Mouse (Mus musculus) MEL (cell line): ENCODE results near the gene Fndc3b.

Experiments
- CHD1 ChIP-seq: IDR thresholded peaks from 2 replicates; pipeline ENCODE4 v1.6.1; 2012; ENCODE audit warnings: low read depth, mild to moderate bottlenecking, inconsistent platforms, low read length, improper control_type of control experiment
- CTCF ChIP-seq, 3 experiments: IDR thresholded peaks in 2 of 3; conservative IDR thresholded peaks in 1 of 3; 2 replicates each; pipeline ENCODE4 v1.5.1; 2011 to 2012; ENCODE audit warnings: low read length in 3 of 3, low read depth in 2 of 3, mild to moderate bottlenecking in 2 of 3, improper control_type of control experiment in 1 of 3, inconsistent platforms in 1 of 3, mixed read lengths in 1 of 3, moderate library complexity in 1 of 3; ENCODE audit not compliant: control insufficient read depth in 1 of 3, insufficient read depth in 1 of 3, poor library complexity in 1 of 3, severe bottlenecking in 1 of 3
- EP300 ChIP-seq, 2 experiments: IDR thresholded peaks; 2 replicates each; pipeline ENCODE4 v1.6.1; 2011; ENCODE audit warnings: improper control_type of control experiment in 2 of 2, low read length in 2 of 2, low read depth in 1 of 2, mild to moderate bottlenecking in 1 of 2
- GATA1 ChIP-seq: IDR thresholded peaks from 2 replicates; pipeline ENCODE4 v1.6.1; 2011; ENCODE audit warnings: low read depth, low read length, improper control_type of control experiment
- POLR2A ChIP-seq, 2 experiments: IDR thresholded peaks; 2 replicates each; pipeline ENCODE4 v1.6.1; 2011 to 2012; ENCODE audit warnings: low read length in 2 of 2, mild to moderate bottlenecking in 2 of 2, control low read depth in 1 of 2, improper control_type of control experiment in 1 of 2, low read depth in 1 of 2, moderate library complexity in 1 of 2; ENCODE audit not compliant: control insufficient read depth in 1 of 2, insufficient read depth in 1 of 2, poor library complexity in 1 of 2
- POLR2AphosphoS2 ChIP-seq: IDR thresholded peaks from 2 replicates; pipeline ENCODE4 v1.6.1; 2011; ENCODE audit warnings: low read length, improper control_type of control experiment
- POLR2AphosphoS5 ChIP-seq: IDR thresholded peaks from 2 replicates; pipeline ENCODE4 v1.6.1; 2012; ENCODE audit warnings: low read depth, borderline replicate concordance, mild to moderate bottlenecking, inconsistent platforms, low read length, moderate library complexity, mixed read lengths
- TCF12 ChIP-seq: IDR thresholded peaks from 2 replicates; pipeline ENCODE4 v1.6.1; 2014; ENCODE audit warnings: low read depth, mild to moderate bottlenecking, inconsistent platforms, low read length, improper control_type of control experiment, moderate library complexity
- UBTF ChIP-seq: IDR thresholded peaks from 2 replicates; pipeline ENCODE4 v1.6.1; 2012; ENCODE audit warnings: low read depth, mild to moderate bottlenecking, inconsistent platforms, low read length, improper control_type of control experiment, moderate library complexity, borderline replicate concordance; ENCODE audit not compliant: insufficient read depth

DNA sequence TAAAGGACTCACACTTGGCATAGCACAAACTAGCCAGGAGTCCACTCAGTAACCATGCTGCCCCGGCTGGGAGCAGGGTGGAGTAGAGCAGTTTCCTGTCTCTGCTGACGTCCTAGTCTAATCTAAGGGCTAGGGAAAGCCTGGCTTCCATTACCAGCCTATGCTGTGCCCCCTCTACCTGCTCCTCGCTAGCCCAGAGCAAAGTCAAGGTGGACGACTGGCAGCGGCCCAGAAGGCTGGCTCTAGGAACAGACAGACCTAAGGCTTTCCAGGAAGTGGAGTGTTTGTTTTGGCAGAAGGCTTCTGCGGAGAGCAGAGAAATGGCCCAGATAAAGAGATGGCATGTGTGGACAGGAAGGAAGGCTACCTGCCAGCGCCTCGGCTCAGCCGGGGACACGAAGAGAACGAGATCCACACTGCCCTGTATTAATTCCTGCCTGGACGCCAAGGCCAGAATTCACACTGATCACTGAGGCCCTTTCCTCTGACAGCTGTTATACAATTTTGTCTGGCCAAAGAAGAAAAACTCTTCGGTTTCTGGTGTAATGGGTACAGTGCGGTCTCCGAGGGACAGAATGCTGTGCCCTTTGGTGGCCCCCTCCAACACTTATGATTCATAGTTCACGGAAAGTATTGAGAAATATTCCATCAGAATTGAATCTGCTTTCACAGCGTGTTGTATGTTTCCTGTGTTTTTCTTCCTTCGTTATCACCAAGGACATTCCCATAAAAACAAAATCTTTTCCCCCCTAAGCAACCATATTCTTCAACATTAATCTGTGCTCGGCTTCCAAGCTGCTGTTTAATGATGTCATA, 94.5 kb downstream of the Fndc3b start:
- TF ChIP-seq CHD1 (no peak), EP300 (IDR thresholded peaks at IDR 0.05; ENCODE audit: low read depth in 1 of 2, low read length in 2 of 2) (no peak), GATA1 (no peak), POLR2A (IDR thresholded peaks at IDR 0.05; ENCODE audit: control insufficient read depth in 1 of 2, insufficient read depth in 1 of 2, low read depth in 1 of 2, low read length in 2 of 2, poor library complexity in 1 of 2) (no peak), TCF12 (no peak), POLR2AphosphoS5 (no peak), CTCF (IDR thresholded peaks at IDR 0.05 in 2 of 3, conservative IDR thresholded peaks at IDR 0.05 in 1 of 3; ENCODE audit: control insufficient read depth in 1 of 3, insufficient read depth in 1 of 3, low read depth in 2 of 3, low read length in 3 of 3, poor library complexity in 1 of 3, severe bottlenecking in 1 of 3) (no peak), UBTF (no peak), POLR2AphosphoS2 (no peak)
